Mouse (Mus musculus) embryo, embryonic 11.5 days (tissue): Measurements from ENCODE around the gene Hivep2.

Experiments used
- DNase-seq: peaks from one replicate; pipeline ENCODE4 v3.0.0-alpha.2; 2012; ENCODE audit warnings: low read depth, low spot score

The Hivep2 gene

GRCm38 (mm10) chr10:14020253-14020652 is 54.4 kb downstream of the Hivep2 start:
- no peak for DNase-seq

DNA sequence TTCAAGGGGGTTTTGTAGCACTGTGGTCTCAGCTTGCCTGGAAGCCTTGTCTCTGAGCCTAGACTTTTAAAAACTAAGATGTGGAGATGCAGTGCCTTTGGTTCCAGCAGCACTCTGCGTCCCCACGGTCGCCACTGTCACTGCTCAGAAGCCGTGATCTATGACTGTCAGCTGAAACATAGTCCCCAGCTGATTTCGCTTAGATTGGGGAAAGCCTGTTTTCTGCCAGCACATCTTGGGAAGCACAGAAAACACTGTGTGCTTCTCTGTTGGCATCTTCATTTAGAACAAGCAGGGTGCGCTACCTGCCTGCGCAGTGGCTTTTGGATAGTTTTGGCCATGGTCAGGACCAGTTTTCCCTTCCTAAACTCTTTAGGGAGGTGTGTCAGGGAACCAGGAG is 59.1 kb downstream of the Hivep2 start:
- no peak for DNase-seq

GRCm38 (mm10) chr10:14027751-14028150 is 61.9 kb downstream of the Hivep2 start:
- DNase-seq, result no peak

GRCm38 (mm10) chr10:14028956-14029355 is 63.1 kb downstream of the Hivep2 start:
- no peak for DNase-seq

DNA sequence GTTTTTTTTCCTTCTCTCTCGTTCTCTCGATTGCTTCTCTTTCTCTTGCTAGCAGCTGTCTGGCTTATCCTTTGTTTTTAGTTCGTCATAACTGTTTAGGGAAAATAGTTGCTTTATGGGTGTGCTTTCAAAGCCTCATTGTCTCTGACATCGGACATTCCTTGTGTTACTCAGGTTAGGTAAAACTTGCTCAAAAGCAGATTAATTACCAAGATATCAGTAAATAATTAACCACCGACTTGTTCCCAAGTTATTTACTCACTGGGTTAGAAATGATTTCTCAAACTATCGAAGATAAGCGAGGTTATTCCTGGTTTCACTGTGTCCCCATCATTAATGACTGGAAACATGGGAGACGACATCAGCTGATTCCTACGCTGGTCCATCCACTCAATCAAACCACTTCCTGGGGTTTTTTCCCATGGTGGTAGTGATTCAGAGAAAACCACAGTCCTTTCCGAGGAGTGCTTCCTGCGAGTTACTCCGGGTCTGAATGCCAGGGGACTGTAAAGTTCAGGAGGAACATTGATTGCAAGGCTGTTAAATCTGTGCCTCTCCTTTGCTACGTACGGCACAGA is 64.7 kb downstream of the Hivep2 start:
- DNase-seq, result no peak

GRCm38 (mm10) chr10:14032532-14032931 is 66.7 kb downstream of the Hivep2 start:
- DNase-seq, result no peak

- DNase-seq, result no peak
Measured at GRCm38 (mm10) chr10:14034046-14034445, 68.2 kb downstream of the Hivep2 start.

DNA sequence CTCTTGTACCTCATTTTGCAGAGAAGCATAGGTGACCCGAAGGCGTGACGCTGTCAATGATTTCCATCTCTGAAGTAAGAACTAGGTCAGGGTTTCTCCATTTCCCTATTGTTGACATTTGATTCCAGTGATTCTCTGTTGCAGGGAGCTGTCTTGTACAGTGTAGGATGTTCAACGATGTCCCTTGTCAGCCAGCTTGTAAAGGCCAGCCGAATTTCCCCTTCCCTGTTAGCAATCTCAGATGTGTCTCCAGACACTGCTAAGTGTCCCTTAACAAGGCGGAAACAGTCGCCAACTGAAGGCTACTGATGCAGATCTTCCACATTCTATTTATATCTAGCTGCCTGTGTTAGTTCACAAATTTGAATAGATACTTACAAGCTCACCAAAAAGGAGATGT is 68.9 kb downstream of the Hivep2 start:
- DNase-seq, result no peak

GRCm38 (mm10) chr10:14035607-14036006 is 69.7 kb downstream of the Hivep2 start:
- no peak for DNase-seq

- no peak for DNase-seq
Measured at GRCm38 (mm10) chr10:14036472-14036871, 70.6 kb downstream of the Hivep2 start.

DNA sequence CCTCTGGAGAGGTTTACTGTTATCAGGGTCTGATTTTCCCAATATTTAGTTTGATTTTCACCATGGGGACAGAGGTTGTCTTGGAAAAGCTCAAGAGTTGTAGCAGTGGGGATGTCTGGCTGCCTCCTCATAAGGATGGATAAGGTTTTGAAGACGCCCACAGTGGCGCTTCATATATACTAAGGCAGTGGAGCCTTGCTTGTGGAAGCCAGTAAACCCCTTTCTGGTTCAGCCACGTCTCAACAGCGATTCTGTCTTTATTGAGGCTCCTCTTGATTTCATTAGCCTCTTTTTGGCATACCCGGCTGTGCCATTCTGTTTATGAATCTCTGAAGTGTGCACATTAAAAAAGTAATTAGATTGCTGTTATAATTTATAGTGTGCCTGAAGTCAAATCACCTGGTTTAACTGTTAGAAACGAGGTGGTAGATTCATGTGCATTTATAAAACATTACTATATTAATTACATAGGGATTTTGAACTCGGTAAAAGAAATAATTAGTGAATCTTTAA is 72.2 kb downstream of the Hivep2 start:
- no peak for DNase-seq

DNA sequence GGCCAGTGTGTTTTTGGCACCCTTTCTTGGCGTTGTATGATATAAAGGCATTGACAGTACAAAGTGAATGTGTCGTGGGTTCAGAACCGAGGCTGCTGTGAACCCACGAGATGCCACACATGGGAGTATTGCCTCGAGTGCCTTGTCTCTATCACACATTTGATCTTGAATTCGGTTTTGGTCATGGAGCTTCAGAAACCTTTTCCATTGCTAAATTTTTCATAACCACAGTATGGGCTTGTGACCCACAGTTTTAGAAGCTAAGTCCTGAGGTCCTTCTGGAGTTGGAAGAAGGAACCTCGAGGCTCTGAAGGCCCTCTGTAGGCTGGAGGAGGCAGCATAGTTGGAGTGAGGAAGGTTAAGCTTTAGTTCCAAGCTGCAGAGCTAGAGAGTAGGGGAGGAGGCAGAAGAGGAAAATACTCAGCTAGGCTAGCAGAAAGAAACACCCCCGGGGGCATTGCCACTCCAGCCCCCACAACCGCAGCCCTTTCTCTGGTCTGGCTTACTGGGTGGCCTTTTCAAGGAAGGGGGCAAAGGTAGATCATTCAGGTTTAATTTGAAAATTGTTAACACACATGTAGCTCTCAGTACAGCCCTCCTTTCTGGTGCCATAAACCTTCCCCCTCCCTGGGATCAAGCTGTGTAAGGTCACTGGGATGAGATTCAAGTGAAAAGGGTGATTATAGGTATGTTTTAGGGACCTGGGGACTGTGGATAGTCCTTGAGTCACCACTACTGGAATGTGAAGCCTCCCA is 75.0 kb downstream of the Hivep2 start:
- DNase-seq, result no peak

DNA sequence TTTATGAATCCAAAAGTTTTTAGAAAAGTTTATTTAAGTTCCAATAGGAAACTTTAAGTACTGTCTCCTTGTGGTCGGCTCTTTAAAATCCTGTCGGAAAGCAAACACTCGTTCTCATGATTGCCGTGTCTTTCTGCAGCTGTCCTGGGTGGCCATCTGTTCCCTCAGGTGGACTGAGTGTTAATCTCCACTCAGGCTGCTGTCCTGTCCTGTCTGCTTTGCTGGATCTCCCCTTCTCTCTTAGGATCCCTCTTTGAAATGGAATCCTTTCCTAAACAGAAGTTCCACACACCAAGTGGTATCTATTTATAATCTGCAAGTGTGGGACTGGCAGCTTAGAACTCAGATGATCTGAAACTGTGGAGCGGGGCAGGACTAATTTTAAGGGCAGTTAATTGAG is 75.7 kb downstream of the Hivep2 start:
- DNase-seq, result no peak

GRCm38 (mm10) chr10:14042539-14043348 is 76.9 kb downstream of the Hivep2 start:
- DNase-seq, result no peak

- no peak for DNase-seq
Measured at GRCm38 (mm10) chr10:14043349-14043710, 77.5 kb downstream of the Hivep2 start.

DNA sequence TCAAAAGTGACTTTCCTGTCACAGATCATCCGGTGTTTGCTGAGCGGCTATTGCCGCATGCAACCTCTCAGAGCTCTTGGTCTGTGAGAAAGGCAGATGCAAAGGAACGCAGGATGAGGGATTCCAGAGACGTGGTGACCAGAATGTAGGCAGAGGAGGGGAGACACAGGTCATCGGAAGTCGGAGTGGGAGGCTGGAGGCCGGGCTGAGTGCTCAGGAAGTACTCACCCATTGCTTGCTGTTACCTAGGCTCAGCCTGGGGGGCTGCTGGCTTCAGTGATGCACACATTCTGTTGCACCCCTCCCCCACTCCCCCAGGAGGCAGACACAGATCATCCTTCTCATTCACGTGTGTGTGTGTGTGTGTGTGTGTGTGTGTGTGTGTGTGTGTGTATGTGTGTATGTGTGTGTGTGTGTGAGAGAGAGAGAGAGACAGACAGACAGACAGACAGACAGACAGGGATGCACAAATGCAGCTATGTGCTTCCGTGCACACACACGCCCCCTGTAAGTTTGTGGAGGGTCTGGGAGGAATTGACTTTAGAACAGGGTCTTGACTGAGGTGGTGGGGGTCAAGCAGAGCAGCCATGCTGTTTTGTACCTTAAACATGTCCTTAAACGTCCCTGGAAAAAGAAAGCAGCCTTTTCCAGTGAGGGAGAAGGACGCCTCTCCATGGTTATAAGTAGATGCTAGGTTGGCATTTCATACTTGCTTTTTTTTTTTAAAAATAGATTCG is 78.3 kb downstream of the Hivep2 start:
- no peak for DNase-seq

- no peak for DNase-seq
Measured at GRCm38 (mm10) chr10:14044783-14045392, 79.0 kb downstream of the Hivep2 start.

DNA sequence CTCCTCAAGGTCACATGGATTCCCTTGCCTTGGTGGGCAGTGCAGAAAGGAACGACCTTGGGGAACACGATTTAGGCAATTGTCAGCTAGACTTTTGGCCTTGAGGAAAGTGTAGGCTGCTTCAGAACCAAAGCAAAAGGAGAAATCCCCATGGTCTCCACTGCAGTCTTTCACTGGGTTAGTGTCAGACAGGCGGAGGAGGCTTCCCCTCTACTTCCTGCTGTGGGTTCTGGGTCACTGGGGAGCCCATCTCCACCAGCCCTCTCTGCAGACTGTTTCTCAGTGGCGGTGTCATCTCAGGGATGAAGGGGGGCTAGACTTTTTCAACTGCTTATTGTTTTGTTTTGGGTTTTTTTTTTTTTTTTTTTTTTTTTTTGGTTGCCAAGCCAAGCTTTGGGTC is 79.9 kb downstream of the Hivep2 start:
- DNase-seq, result no peak

DNA sequence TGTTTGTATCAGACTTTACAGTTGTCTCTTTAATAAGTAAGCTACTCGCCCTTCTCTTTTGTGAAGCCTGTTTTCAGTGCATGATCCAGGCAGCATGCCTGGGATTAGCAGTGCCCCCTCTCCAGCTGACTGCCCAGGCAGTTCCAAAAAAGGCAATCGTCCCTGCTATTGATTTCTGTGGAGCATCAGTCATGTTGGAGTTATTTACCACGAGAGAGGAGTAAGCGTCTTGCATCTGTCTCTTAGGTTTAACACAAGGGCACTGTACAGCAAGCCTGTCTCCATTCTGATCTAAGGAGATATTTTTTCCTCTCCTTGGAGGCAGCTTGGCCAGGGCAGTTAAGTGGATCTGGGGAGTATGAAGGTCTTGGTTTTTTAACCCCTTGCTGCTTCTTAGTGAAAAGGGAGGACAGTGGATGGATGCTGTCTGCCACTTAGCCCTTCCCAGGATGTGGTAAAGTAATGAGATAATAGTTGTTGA is 80.3 kb downstream of the Hivep2 start:
- no peak for DNase-seq

DNA sequence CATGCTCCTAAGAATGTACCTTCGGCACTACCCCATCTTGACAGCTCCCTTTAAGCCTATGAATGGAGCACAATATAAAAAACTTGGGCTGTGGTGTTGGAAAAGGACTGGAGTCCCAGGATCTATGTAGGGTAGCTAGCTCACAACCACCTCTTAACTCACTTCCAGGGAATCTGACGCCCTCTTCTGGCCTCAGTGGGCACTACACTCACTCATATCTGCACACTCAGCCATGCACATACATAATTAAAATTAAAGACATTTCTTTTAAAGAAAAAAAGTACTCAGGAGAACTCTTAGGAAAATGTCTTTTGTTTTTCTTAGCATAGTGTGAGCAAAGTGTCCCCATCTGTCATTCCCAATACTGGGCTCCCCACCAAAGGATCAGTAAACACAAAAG is 81.1 kb downstream of the Hivep2 start:
- no peak for DNase-seq

DNA sequence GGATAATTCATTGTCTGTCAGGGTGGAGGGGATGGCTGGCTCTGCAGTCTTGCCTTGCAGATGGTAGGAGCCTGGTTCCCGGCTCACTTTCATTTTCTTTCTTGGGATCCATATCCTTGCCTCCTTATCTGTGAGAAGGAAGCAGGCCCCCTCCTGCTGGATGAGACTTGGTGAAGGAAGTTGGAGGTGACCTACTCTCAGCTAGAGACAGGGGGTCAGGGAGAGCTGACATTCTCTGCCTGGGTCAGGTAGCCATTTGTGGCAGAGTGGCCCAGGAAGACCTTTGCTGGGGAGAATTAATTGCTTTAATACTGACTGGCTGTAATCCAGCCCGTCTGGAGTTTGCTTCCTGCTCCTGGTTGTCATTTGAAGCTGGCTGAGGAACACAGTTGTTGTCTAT is 81.8 kb downstream of the Hivep2 start:
- DNase-seq, result no peak
